Mouse (Mus musculus) MEL (cell line): ENCODE results near the gene Kctd12b. TPM values are rescaled to one million over a fixed set of nuclear protein-coding genes. Genes with fewer than 3 reads are reported as not detected.

ENCODE experiments used
- DNase-seq: peaks from one replicate; pipeline ENCODE4 v3.0.0; 2011; ENCODE audit warnings: low read depth, low spot score
- H3K27ac ChIP-seq: 2 replicates; pipeline ENCODE4 v1.5.1; 2012; ENCODE audit warnings: low read depth, mild to moderate bottlenecking, control low read depth, low read length, moderate library complexity; ENCODE audit not compliant: control insufficient read depth
- H3K27me3 ChIP-seq, 2 experiments: fragments of 150-350 bp in 1 of 2; sonication (generic) in 1 of 2; 2 replicates each; pipeline ENCODE4 v1.6.1; 2012; ENCODE audit warnings: low read length in 2 of 2, mild to moderate bottlenecking in 2 of 2, improper control_type of control experiment in 1 of 2, moderate library complexity in 1 of 2; ENCODE audit not compliant: insufficient read depth in 2 of 2, control insufficient read depth in 1 of 2
- H3K36me3 ChIP-seq, 2 experiments: 2 replicates each; pipeline ENCODE4 v1.6.1; 2012 to 2014; ENCODE audit warnings: low read length in 2 of 2, improper control_type of control experiment in 1 of 2, inconsistent platforms in 1 of 2, mild to moderate bottlenecking in 1 of 2; ENCODE audit not compliant: insufficient read depth in 2 of 2, control insufficient read depth in 1 of 2
- H3K4me1 ChIP-seq, 2 experiments: fragments of 150-350 bp in 1 of 2; sonication (generic) in 1 of 2; 2 replicates each; pipeline ENCODE4 v1.6.1; 2012; ENCODE audit warnings: low read length in 2 of 2, improper control_type of control experiment in 1 of 2, mild to moderate bottlenecking in 1 of 2; ENCODE audit not compliant: insufficient read depth in 2 of 2, control insufficient read depth in 1 of 2
- H3K4me3 ChIP-seq, 2 experiments: fragments of 150-350 bp in 1 of 2; sonication (generic) in 1 of 2; 2 replicates each; pipeline ENCODE4 v1.5.1; 2012; ENCODE audit warnings: low read depth in 2 of 2, low read length in 2 of 2, mild to moderate bottlenecking in 2 of 2, moderate library complexity in 2 of 2, control low read depth in 1 of 2, improper control_type of control experiment in 1 of 2; ENCODE audit not compliant: control insufficient read depth in 1 of 2, insufficient read depth in 1 of 2
- H3K79me2 ChIP-seq: 2 replicates; pipeline ENCODE4 v1.6.1; 2012; ENCODE audit warnings: mild to moderate bottlenecking, low read length, moderate library complexity; ENCODE audit not compliant: control insufficient read depth, poor library complexity, insufficient read depth
- H3K9ac ChIP-seq: 2 replicates; pipeline ENCODE4 v1.6.1; 2012; ENCODE audit warnings: low read depth, mild to moderate bottlenecking, control low read depth, low read length, moderate library complexity; ENCODE audit not compliant: control insufficient read depth, poor library complexity, severe bottlenecking
- H3K9me3 ChIP-seq: fragments of 150-350 bp; sonication (generic); replicated peaks from 2 replicates; pipeline ENCODE4 v1.6.1; 2012; ENCODE audit warnings: mild to moderate bottlenecking, low read length, improper control_type of control experiment, moderate library complexity; ENCODE audit not compliant: insufficient read depth
- CTCF ChIP-seq, 3 experiments: IDR thresholded peaks in 2 of 3; conservative IDR thresholded peaks in 1 of 3; 2 replicates each; pipeline ENCODE4 v1.5.1; 2011 to 2012; ENCODE audit warnings: low read length in 3 of 3, low read depth in 2 of 3, mild to moderate bottlenecking in 2 of 3, improper control_type of control experiment in 1 of 3, inconsistent platforms in 1 of 3, mixed read lengths in 1 of 3, moderate library complexity in 1 of 3; ENCODE audit not compliant: control insufficient read depth in 1 of 3, insufficient read depth in 1 of 3, poor library complexity in 1 of 3, severe bottlenecking in 1 of 3
- ETS1 ChIP-seq: IDR thresholded peaks from 2 replicates; pipeline ENCODE4 v1.6.1; 2012; ENCODE audit warnings: low read depth, mild to moderate bottlenecking, inconsistent platforms, low read length, improper control_type of control experiment, moderate library complexity
- POLR2A ChIP-seq, 2 experiments: IDR thresholded peaks; 2 replicates each; pipeline ENCODE4 v1.6.1; 2011 to 2012; ENCODE audit warnings: low read length in 2 of 2, mild to moderate bottlenecking in 2 of 2, control low read depth in 1 of 2, improper control_type of control experiment in 1 of 2, low read depth in 1 of 2, moderate library complexity in 1 of 2; ENCODE audit not compliant: control insufficient read depth in 1 of 2, insufficient read depth in 1 of 2, poor library complexity in 1 of 2
- RAD21 ChIP-seq: IDR thresholded peaks from 2 replicates; pipeline ENCODE4 v1.6.1; 2011; ENCODE audit warnings: mild to moderate bottlenecking, low read depth, low read length, improper control_type of control experiment
- SMC3 ChIP-seq: IDR thresholded peaks from 2 replicates; pipeline ENCODE4 v1.6.1; 2011; ENCODE audit warnings: low read depth, low read length, improper control_type of control experiment
- ZMIZ1 ChIP-seq: IDR thresholded peaks from 2 replicates; pipeline ENCODE4 v1.6.1; 2012; ENCODE audit warnings: low read depth, mild to moderate bottlenecking, inconsistent platforms, low read length, improper control_type of control experiment, moderate library complexity
- polyA plus RNA-seq, 2 experiments: library from polyadenylated mRNA; stranded (reverse) in 1 of 2; unstranded in 1 of 2; fragments of >175 nt in 1 of 2; fragments of >200 nt in 1 of 2; gene quantifications; 2 replicates each; pipeline versions ENCODE4 v1.2.1 to v1.2.4; 2012; ENCODE audit warnings: low replicate concordance in 2 of 2, low read depth in 1 of 2; ENCODE audit not compliant: insufficient read length in 2 of 2, insufficient read depth in 1 of 2, missing spikeins in 1 of 2
- total RNA-seq: library from RNA; depleted of rRNA; stranded (reverse); fragments of 300-350 nt; gene quantifications from 2 replicates; pipeline ENCODE4 v1.2.3, GENCODE M21; 2012; rRNA removed

Kctd12b gene
- total and polyA plus RNA-seq, 3 experiments, result not detected

DNA sequence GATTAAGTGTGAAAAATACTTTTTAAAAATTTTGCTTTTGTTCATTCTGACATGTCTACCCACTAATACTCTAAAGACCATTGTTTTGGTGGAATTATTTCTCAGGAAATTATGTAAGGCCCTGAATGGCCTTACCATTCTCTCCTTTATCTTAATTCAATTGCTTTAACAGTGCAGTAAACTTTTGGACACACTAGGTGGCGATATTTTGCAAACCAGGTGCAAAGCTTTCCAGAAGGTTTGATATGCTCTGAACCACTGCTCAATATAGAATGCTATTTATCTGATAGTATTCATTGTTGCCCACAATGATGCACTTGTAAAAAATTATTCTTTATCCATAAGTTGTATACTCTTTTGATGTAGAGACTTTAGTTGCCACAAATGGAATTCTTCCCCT lies 59.9 kb downstream of the Kctd12b start:
- Histone ChIP-seq H3K4me3 (no peak overlapping the region), H3K36me3 (no peaks in the 10 kb centered on the region), H3K9me3 (no peaks in the 10 kb centered on the region), H3K27ac (no peak overlapping the region), H3K79me2 (no peaks in the 10 kb centered on the region), H3K4me1 (no peaks in the 10 kb centered on the region), H3K27me3 (no peaks in the 10 kb centered on the region), H3K9ac (no peak overlapping the region)
- TF ChIP-seq RAD21 (peak; percentile 28), CTCF (IDR thresholded peaks at IDR 0.05 in 2 of 3, conservative IDR thresholded peaks at IDR 0.05 in 1 of 3; ENCODE audit: control insufficient read depth in 1 of 3, insufficient read depth in 1 of 3, low read depth in 2 of 3, low read length in 3 of 3, poor library complexity in 1 of 3, severe bottlenecking in 1 of 3) (peak; percentile 7 to 50 (median 34); a peak in 5 of 6 replicates), POLR2A (IDR thresholded peaks at IDR 0.05; ENCODE audit: control insufficient read depth in 1 of 2, insufficient read depth in 1 of 2, low read depth in 1 of 2, low read length in 2 of 2, poor library complexity in 1 of 2) (no peak), SMC3 (peak; percentile 47), ZMIZ1 (no peak), ETS1 (no peak)
- DNase-seq, result peak; percentile 33

Other genes starting within 250 kb of the Kctd12b start
- gene Ubqln2, start 198.2 kb downstream of the Kctd12b start, total RNA-seq, result 4.2 TPM in 2 replicates
- 10 to 100 TPM in 1 of 2 experiments, not detected in 1; 10.1 TPM for gene Ubqln2, start 198.2 kb downstream of the Kctd12b start, polyA plus RNA-seq
- not detected in 2 replicates for gene Cypt3, start 137.8 kb downstream of the Kctd12b start, total RNA-seq
- gene Cypt3, start 137.8 kb downstream of the Kctd12b start, polyA plus RNA-seq, result not detected
- 30.4 and 35.4 TPM in 2 replicates for gene Nbdy, start 27.2 kb upstream of the Kctd12b start, total RNA-seq
- 10 to 100 TPM in 1 of 2 experiments, not detected in 1; 75.7 TPM for gene Nbdy, start 27.2 kb upstream of the Kctd12b start, polyA plus RNA-seq
- not detected in 2 replicates for gene Spin2c, start 135.8 kb upstream of the Kctd12b start, total RNA-seq
- not detected for gene Spin2c, start 135.8 kb upstream of the Kctd12b start, polyA plus RNA-seq